Mouse (Mus musculus): ENCODE measurements around the gene Gpr31b. TPM values are rescaled to one million over a fixed set of nuclear protein-coding genes. Genes with fewer than 3 reads are reported as not detected.
A peak's percentile ranks its signal among the peaks of the same experiment; 100 is the strongest.
"Not testable (repeated sequence)": the region's sequence is repeated elsewhere in the genome, so short reads cannot be mapped to it uniquely, and the experiment has no call there.

Gpr31b gene
- polyA plus RNA-seq, 1 experiment from 2014 or later, result not detected

GRCm38 (mm10) chr17:13008528-13008927 is 43.6 kb downstream of the Gpr31b start:
- WGBS, result 1% methylated on average over 10 of the region's 10 CpGs
- H3K36me3 ChIP-seq, result peaks cover 31% of the 10 kb centered on the region
- no peaks in the 10 kb centered on the region for H3K27me3 ChIP-seq (ENCODE audit: low read depth, poor library complexity, severe bottlenecking)
- peaks cover 17% of the 10 kb centered on the region for H3K4me1 ChIP-seq
- peak; percentile 35 for DNase-seq (ENCODE audit: low spot score)
- no peaks in the 10 kb centered on the region for H3K9me3 ChIP-seq (replicated peaks)
- peak overlapping the region; percentile 79 for H3K4me3 ChIP-seq
- peak overlapping the region; percentile 85 for H3K27ac ChIP-seq (replicated peaks)

- peaks cover 24% of the 10 kb centered on the region for H3K36me3 ChIP-seq
- H3K4me1 ChIP-seq, result peaks cover 17% of the 10 kb centered on the region
- peak overlapping the region; percentile 79 for H3K4me3 ChIP-seq
- H3K27ac ChIP-seq (replicated peaks), result peak overlapping the region; percentile 85
- H3K27me3 ChIP-seq (ENCODE audit: low read depth, poor library complexity, severe bottlenecking), result no peaks in the 10 kb centered on the region
- no peaks in the 10 kb centered on the region for H3K9me3 ChIP-seq (replicated peaks)
- WGBS, result under 1% methylated on average over 76 of the region's 76 CpGs
- peak; percentile 98 for DNase-seq (ENCODE audit: low spot score)
Measured at GRCm38 (mm10) chr17:13007730-13008425, 44.2 kb downstream of the Gpr31b start.

- no peak for DNase-seq (ENCODE audit: low spot score)
- WGBS, result 53% methylated on average over 5 of the region's 5 CpGs
- peaks cover 17% of the 10 kb centered on the region for H3K4me1 ChIP-seq
- peak overlapping the region; percentile 85 for H3K27ac ChIP-seq (replicated peaks)
- H3K9me3 ChIP-seq (replicated peaks), result no peaks in the 10 kb centered on the region
- no peaks in the 10 kb centered on the region for H3K27me3 ChIP-seq (ENCODE audit: low read depth, poor library complexity, severe bottlenecking)
- H3K36me3 ChIP-seq, result peaks cover 15% of the 10 kb centered on the region
- peak overlapping the region; percentile 79 for H3K4me3 ChIP-seq
Measured at GRCm38 (mm10) chr17:13006984-13007383, 45.1 kb downstream of the Gpr31b start.

- H3K4me3 ChIP-seq, result peak within 1 kb of the TSS; percentile 79
- H3K9me3 ChIP-seq (replicated peaks); H3K27me3 ChIP-seq (ENCODE audit: low read depth, poor library complexity, severe bottlenecking); DNase-seq (ENCODE audit: low spot score): not testable (repeated sequence)
- H3K27ac ChIP-seq (replicated peaks), result peak within 1 kb of the TSS; percentile 85
- H3K4me1 ChIP-seq, result peaks cover 17% of the 10 kb centered on the region
- H3K36me3 ChIP-seq, result peaks cover 12% of the 10 kb centered on the region
- 91% methylated on average over 2 of the region's 2 CpGs for WGBS
Measured at GRCm38 (mm10) chr17:13006546-13006945, 45.5 kb downstream of the Gpr31b start, which contains the start of gene Sod2. TSS of gene Sod2 (plus strand) at chr17:13006846.

- not testable (repeated sequence) for H3K27me3 ChIP-seq (ENCODE audit: low read depth, poor library complexity, severe bottlenecking); H3K9me3 ChIP-seq (replicated peaks); H3K27ac ChIP-seq (replicated peaks); H3K4me3 ChIP-seq; DNase-seq (ENCODE audit: low spot score); H3K36me3 ChIP-seq
- 89% methylated on average over 2 of the region's 2 CpGs for WGBS
- peaks cover 17% of the 10 kb centered on the region for H3K4me1 ChIP-seq
Measured at GRCm38 (mm10) chr17:13004436-13004835, 47.7 kb downstream of the Gpr31b start.

- not testable (repeated sequence) for H3K36me3 ChIP-seq; H3K27ac ChIP-seq (replicated peaks); H3K27me3 ChIP-seq (ENCODE audit: low read depth, poor library complexity, severe bottlenecking); DNase-seq (ENCODE audit: low spot score); H3K4me3 ChIP-seq; H3K4me1 ChIP-seq; H3K9me3 ChIP-seq (replicated peaks)
- WGBS, result 96% methylated on average over 5 of the region's 5 CpGs
Measured at GRCm38 (mm10) chr17:13002243-13002642, 49.9 kb downstream of the Gpr31b start.

Other genes starting within 250 kb of the Gpr31b start
- gene Mas1, start 184.2 kb downstream of the Gpr31b start, polyA plus RNA-seq (2016; fragmentation: Nextera tagmentation; extraction: Ambion mirVana), result 0.24 and 0.27 TPM in 2 replicates
- gene Mrgprh, start 176.3 kb downstream of the Gpr31b start, polyA plus RNA-seq (2016; fragmentation: Nextera tagmentation; extraction: Ambion mirVana), result not detected in 2 replicates
- 1.0 and 2.0 TPM in 2 replicates for gene Pnldc1, start 142.1 kb downstream of the Gpr31b start, polyA plus RNA-seq (2016; fragmentation: Nextera tagmentation; extraction: Ambion mirVana)
- gene Tcp1, start 136.6 kb downstream of the Gpr31b start, polyA plus RNA-seq (2016; fragmentation: Nextera tagmentation; extraction: Ambion mirVana), result 468 and 517 TPM in 2 replicates
- 185 and 193 TPM in 2 replicates for gene Mrpl18, start 136.0 kb downstream of the Gpr31b start, polyA plus RNA-seq (2016; fragmentation: Nextera tagmentation; extraction: Ambion mirVana)
- 1.5 and 1.6 TPM in 2 replicates for gene Acat3, start 111.7 kb downstream of the Gpr31b start, polyA plus RNA-seq (2016; fragmentation: Nextera tagmentation; extraction: Ambion mirVana)
- gene Acat2, start 91.5 kb downstream of the Gpr31b start, polyA plus RNA-seq (2016; fragmentation: Nextera tagmentation; extraction: Ambion mirVana), result 410 and 455 TPM in 2 replicates
- 132 and 138 TPM in 2 replicates for gene Wtap, start 58.1 kb downstream of the Gpr31b start, polyA plus RNA-seq (2016; fragmentation: Nextera tagmentation; extraction: Ambion mirVana)
- gene Sod2, start 45.5 kb downstream of the Gpr31b start, polyA plus RNA-seq (2016; fragmentation: Nextera tagmentation; extraction: Ambion mirVana), result 107 and 110 TPM in 2 replicates
- 0.16 TPM in 1 of 2 replicates, not detected in the other for gene Tcp10b, start 8.8 kb upstream of the Gpr31b start, polyA plus RNA-seq (2016; fragmentation: Nextera tagmentation; extraction: Ambion mirVana)
- gene Unc93a, start 79.5 kb upstream of the Gpr31b start, polyA plus RNA-seq (2016; fragmentation: Nextera tagmentation; extraction: Ambion mirVana), result not detected in 2 replicates
- not detected in 2 replicates for gene Smok2a, start 168.9 kb upstream of the Gpr31b start, polyA plus RNA-seq (2016; fragmentation: Nextera tagmentation; extraction: Ambion mirVana)
- not detected in 2 replicates for gene Smok2b, start 178.0 kb upstream of the Gpr31b start, polyA plus RNA-seq (2016; fragmentation: Nextera tagmentation; extraction: Ambion mirVana)